ENCODE assay signal across 8 mouse cellular contexts in genomic region chr3:89773740-89774211, GRCm38 (mm10). TPM values are rescaled to one million over a fixed set of nuclear protein-coding genes. Genes with fewer than 3 reads are reported as not detected.
DNase-seq lines count a peak whose midpoint lies in the region; ATAC-seq and TF ChIP-seq lines count a peak whose summit lies in the region.

No protein-coding gene starts in this region.

- H3K27me3 ChIP-seq in cerebellum, adult 2 months (ENCODE audit: control insufficient read depth, insufficient read depth, low read length), result no peaks in the 10 kb centered on the region
- no peaks in the 10 kb centered on the region for H3K27me3 ChIP-seq in intestine, embryonic 15.5 days (replicated peaks)
- no peaks in the 10 kb centered on the region for H3K27me3 ChIP-seq in liver, embryonic 16.5 days (ENCODE audit: control insufficient read depth, insufficient read depth, low read depth, low read length)
- H3K27me3 ChIP-seq in neural tube, embryonic 14.5 days (ENCODE audit: control insufficient read depth, insufficient read depth, low read length), result no peaks in the 10 kb centered on the region

- peak overlapping the region; percentile 82 for H3K4me2 ChIP-seq in intestine, embryonic 15.5 days (replicated peaks)
- peak overlapping the region; percentile 100 for H3K4me2 ChIP-seq in liver, embryonic 16.5 days (ENCODE audit: low read depth, low read length)
- H3K4me2 ChIP-seq in neural tube, embryonic 14.5 days (ENCODE audit: low read depth, low read length), result peak overlapping the region; percentile 82

- peak; percentile 47 to 74 for DNase-seq in thymus, postnatal 36 days
- DNase-seq in thymus, postnatal 0 days (ENCODE audit: low spot score), result no peak
- DNase-seq in cerebellum, adult 2 months, result peak; percentile 57 to 62
- DNase-seq in gastrocnemius, postnatal 10 days, result peak; percentile 51

- peak overlapping the region; percentile 100 for H3K9ac ChIP-seq in intestine, embryonic 15.5 days
- peak overlapping the region; percentile 94 for H3K9ac ChIP-seq in liver, embryonic 16.5 days (ENCODE audit: low read depth, low read length)
- peak overlapping the region; percentile 91 for H3K9ac ChIP-seq in neural tube, embryonic 14.5 days (replicated peaks; ENCODE audit: low read depth, low read length)

- TF ChIP-seq CTCF in cerebellum, adult 2 months (IDR thresholded peaks at IDR 0.05; ENCODE audit: borderline replicate concordance, insufficient read depth, low read depth, low read length), result no peak

- H3K27ac ChIP-seq in cerebellum, adult 2 months (ENCODE audit: insufficient read depth, low read length), result no peak overlapping the region
- H3K27ac ChIP-seq in intestine, embryonic 15.5 days, result peak overlapping the region; percentile 98
- peak overlapping the region; percentile 89 for H3K27ac ChIP-seq in liver, embryonic 16.5 days (ENCODE audit: low read length)
- H3K27ac ChIP-seq in neural tube, embryonic 14.5 days (ENCODE audit: low read depth, low read length), result peak overlapping the region; percentile 96

- ATAC-seq in intestine, embryonic 15.5 days, result peak; percentile 51
- peak; percentile 22 for ATAC-seq in liver, embryonic 16.5 days (ENCODE audit: low read depth)
- peak; percentile 26 for ATAC-seq in neural tube, embryonic 14.5 days (ENCODE audit: low read depth)
- no peak for ATAC-seq in inflammation-experienced regulatory T-cells, adult 6 months

- H3K36me3 ChIP-seq in intestine, embryonic 15.5 days, result peaks cover 21% of the 10 kb centered on the region
- peaks cover 20% of the 10 kb centered on the region for H3K36me3 ChIP-seq in liver, embryonic 16.5 days (ENCODE audit: control insufficient read depth, insufficient read depth)
- peaks cover 24% of the 10 kb centered on the region for H3K36me3 ChIP-seq in neural tube, embryonic 14.5 days (ENCODE audit: control insufficient read depth, insufficient read depth, low read length)

- no peak for TF ChIP-seq POLR2A in cerebellum, adult 2 months (IDR thresholded peaks at IDR 0.05; ENCODE audit: borderline replicate concordance, insufficient read depth, low read length)

- H3K4me3 ChIP-seq in cerebellum, adult 2 months (replicated peaks; ENCODE audit: insufficient read depth, low read depth, low read length), result peak overlapping the region; percentile 62
- H3K4me3 ChIP-seq in intestine, embryonic 15.5 days (replicated peaks), result peak overlapping the region; percentile 99
- peak overlapping the region; percentile 91 for H3K4me3 ChIP-seq in liver, embryonic 16.5 days (ENCODE audit: low read depth, low read length)
- peak overlapping the region; percentile 97 for H3K4me3 ChIP-seq in neural tube, embryonic 14.5 days (ENCODE audit: low read depth, low read length)

- H3K4me1 ChIP-seq in cerebellum, adult 2 months (ENCODE audit: control insufficient read depth, insufficient read depth, low read length), result peaks cover 16% of the 10 kb centered on the region; the same call in 1 of the 2 replicates
- peaks cover 20% of the 10 kb centered on the region for H3K4me1 ChIP-seq in intestine, embryonic 15.5 days (replicated peaks)
- peaks cover 39% of the 10 kb centered on the region for H3K4me1 ChIP-seq in liver, embryonic 16.5 days (ENCODE audit: control insufficient read depth, low read depth, low read length)
- peaks cover 29% of the 10 kb centered on the region for H3K4me1 ChIP-seq in neural tube, embryonic 14.5 days (ENCODE audit: control insufficient read depth, insufficient read depth, low read length)

- WGBS in cerebellum, adult 2 months, result under 1% methylated on average over 35 of the region's 37 CpGs
- WGBS in intestine, embryonic 15.5 days, result under 1% methylated on average over 33 of the region's 37 CpGs
- under 1% methylated on average over 36 of the region's 37 CpGs for WGBS in liver, embryonic 16.5 days (ENCODE audit: insufficient replicate concordance)
- WGBS in neural tube, embryonic 14.5 days, result under 1% methylated on average over 16 of the region's 37 CpGs

- no peaks in the 10 kb centered on the region for H3K9me3 ChIP-seq in intestine, embryonic 15.5 days
- no peaks in the 10 kb centered on the region for H3K9me3 ChIP-seq in liver, embryonic 16.5 days (replicated peaks; ENCODE audit: control insufficient read depth, low read length)
- no peaks in the 10 kb centered on the region for H3K9me3 ChIP-seq in neural tube, embryonic 14.5 days (ENCODE audit: control insufficient read depth, low read length)

RNA-seq across cellular contexts. Expression of gene Ube2q1, which starts 0.4 kb away (rescaled TPM):
- polyA plus RNA-seq in thymus, postnatal 0 days (2015; fragmentation: Nextera tagmentation; extraction: Ambion mirVana), result 16.6 and 16.7 TPM in 2 replicates
- 52.7 and 55.7 TPM in 2 replicates for polyA plus RNA-seq in cerebellum, adult 2 months (2012; rRNA removed)
- 10 to 100 TPM; 17.9 to 23.7 TPM for total RNA-seq in gastrocnemius, postnatal 10 days (2021)
- polyA plus RNA-seq in intestine, embryonic 15.5 days (2015; fragmentation: Nextera tagmentation; extraction: Ambion mirVana), result 12.3 and 14.3 TPM in 2 replicates
- polyA plus RNA-seq in liver, embryonic 16.5 days (2015; fragmentation: Nextera tagmentation; extraction: Ambion mirVana), result 2.3 and 3.3 TPM in 2 replicates
- polyA plus RNA-seq in neural tube, embryonic 14.5 days (2014; fragmentation: Nextera tagmentation; extraction: Ambion mirVana), result 19.6 and 22.2 TPM in 2 replicates
- polyA plus RNA-seq in inflammation-experienced regulatory T-cells, adult 6 months (2017; shearing (Covaris generic)), result 10 to 100 TPM; 12.9 to 18.9 (median 16.5) TPM

RNA-seq across cellular contexts. Expression of gene Chrnb2, which starts 9.3 kb away (rescaled TPM):
- 0.53 and 0.55 TPM in 2 replicates for polyA plus RNA-seq in thymus, postnatal 0 days (2015; fragmentation: Nextera tagmentation; extraction: Ambion mirVana)
- polyA plus RNA-seq in cerebellum, adult 2 months (2012; rRNA removed), result 46.2 and 51.4 TPM in 2 replicates
- under 1 TPM; 0.16 to 0.23 TPM for total RNA-seq in gastrocnemius, postnatal 10 days (2021)
- 1.6 and 1.7 TPM in 2 replicates for polyA plus RNA-seq in intestine, embryonic 15.5 days (2015; fragmentation: Nextera tagmentation; extraction: Ambion mirVana)
- 0.15 and 0.26 TPM in 2 replicates for polyA plus RNA-seq in liver, embryonic 16.5 days (2015; fragmentation: Nextera tagmentation; extraction: Ambion mirVana)
- 24.5 and 29.9 TPM in 2 replicates for polyA plus RNA-seq in neural tube, embryonic 14.5 days (2014; fragmentation: Nextera tagmentation; extraction: Ambion mirVana)
- 1 to 10 TPM; 1.2 to 2.4 (median 1.9) TPM for polyA plus RNA-seq in inflammation-experienced regulatory T-cells, adult 6 months (2017; shearing (Covaris generic))

RNA-seq across cellular contexts. Expression of gene She, which starts 57.4 kb away (rescaled TPM):
- polyA plus RNA-seq in thymus, postnatal 0 days (2015; fragmentation: Nextera tagmentation; extraction: Ambion mirVana), result 1.0 and 1.1 TPM in 2 replicates
- 1.7 and 1.9 TPM in 2 replicates for polyA plus RNA-seq in cerebellum, adult 2 months (2012; rRNA removed)
- 10 to 100 TPM in 1 of 2 experiments, 1 to 10 TPM in 1; 9.4 to 10.7 TPM for total RNA-seq in gastrocnemius, postnatal 10 days (2021)
- 3.7 and 3.8 TPM in 2 replicates for polyA plus RNA-seq in intestine, embryonic 15.5 days (2015; fragmentation: Nextera tagmentation; extraction: Ambion mirVana)
- 0.90 and 1.1 TPM in 2 replicates for polyA plus RNA-seq in liver, embryonic 16.5 days (2015; fragmentation: Nextera tagmentation; extraction: Ambion mirVana)
- polyA plus RNA-seq in neural tube, embryonic 14.5 days (2014; fragmentation: Nextera tagmentation; extraction: Ambion mirVana), result 0.91 and 2.4 TPM in 2 replicates
- 10 to 100 TPM in 1 of 3 experiments, 1 to 10 TPM in 2; 3.3 to 10.1 (median 9.1) TPM for polyA plus RNA-seq in inflammation-experienced regulatory T-cells, adult 6 months (2017; shearing (Covaris generic))

RNA-seq across cellular contexts. Expression of gene Adar, which starts 59.0 kb away (rescaled TPM):
- polyA plus RNA-seq in thymus, postnatal 0 days (2015; fragmentation: Nextera tagmentation; extraction: Ambion mirVana), result 18.4 and 22.1 TPM in 2 replicates
- polyA plus RNA-seq in cerebellum, adult 2 months (2012; rRNA removed), result 108 and 112 TPM in 2 replicates
- 1 to 10 TPM; 6.3 to 8.3 TPM for total RNA-seq in gastrocnemius, postnatal 10 days (2021)
- 9.7 and 10.4 TPM in 2 replicates for polyA plus RNA-seq in intestine, embryonic 15.5 days (2015; fragmentation: Nextera tagmentation; extraction: Ambion mirVana)
- 6.0 and 6.9 TPM in 2 replicates for polyA plus RNA-seq in liver, embryonic 16.5 days (2015; fragmentation: Nextera tagmentation; extraction: Ambion mirVana)
- polyA plus RNA-seq in neural tube, embryonic 14.5 days (2014; fragmentation: Nextera tagmentation; extraction: Ambion mirVana), result 32.0 and 32.7 TPM in 2 replicates
- polyA plus RNA-seq in inflammation-experienced regulatory T-cells, adult 6 months (2017; shearing (Covaris generic)), result 10 to 100 TPM; 48.4 to 57.6 (median 56.6) TPM
